Mouse (Mus musculus) brain, embryonic 18.5 days (tissue): ENCODE data around the gene Kank4.
"Not testable (repeated sequence)": the region's sequence is repeated elsewhere in the genome, so short reads cannot be mapped to it uniquely, and the experiment has no call there.

ENCODE experiments used
- DNase-seq: peaks from one replicate; pipeline ENCODE4 v3.0.0-alpha.2; 2012; ENCODE audit warnings: low read depth, low spot score

The Kank4 gene

GRCm38 (mm10) chr4:98817184-98817911 is at the start of gene Kank4:
Gene Kank4 (minus strand): TSS chr4:98817537.
- no peak for DNase-seq

- DNase-seq: no peak
These were observed 48.3 kb upstream of the Kank4 start for GRCm38 (mm10) chr4:98865386-98866237.

GRCm38 (mm10) chr4:98864546-98864945 is 47.2 kb upstream of the Kank4 start:
- DNase-seq: no peak

GRCm38 (mm10) chr4:98864094-98864493 is 46.8 kb upstream of the Kank4 start:
- no peak for DNase-seq

- no peak for DNase-seq
These were observed 46.1 kb upstream of the Kank4 start for GRCm38 (mm10) chr4:98863451-98863850.

GRCm38 (mm10) chr4:98858151-98858855 is 41.0 kb upstream of the Kank4 start:
- DNase-seq: no peak

- DNase-seq: no peak
These were observed 39.8 kb upstream of the Kank4 start for GRCm38 (mm10) chr4:98857037-98857648.

- DNase-seq: no peak
These were observed 36.6 kb upstream of the Kank4 start for GRCm38 (mm10) chr4:98853926-98854325.

- DNase-seq: not testable (repeated sequence)
These were observed 33.1 kb upstream of the Kank4 start for GRCm38 (mm10) chr4:98850485-98850884.

GRCm38 (mm10) chr4:98847120-98847885 is 30.0 kb upstream of the Kank4 start:
- no peak for DNase-seq

GRCm38 (mm10) chr4:98846396-98846795 is 29.1 kb upstream of the Kank4 start:
- DNase-seq: no peak

- no peak for DNase-seq
These were observed 28.4 kb upstream of the Kank4 start for GRCm38 (mm10) chr4:98845687-98846125.

- no peak for DNase-seq
These were observed 27.9 kb upstream of the Kank4 start for GRCm38 (mm10) chr4:98845201-98845600.

GRCm38 (mm10) chr4:98843906-98844597 is 26.7 kb upstream of the Kank4 start:
- no peak for DNase-seq

GRCm38 (mm10) chr4:98841251-98841650 is 23.9 kb upstream of the Kank4 start:
- DNase-seq: not testable (repeated sequence)

GRCm38 (mm10) chr4:98840526-98840925 is 23.2 kb upstream of the Kank4 start:
- DNase-seq: no peak

- no peak for DNase-seq
These were observed 21.6 kb upstream of the Kank4 start for GRCm38 (mm10) chr4:98838913-98839312.

- no peak for DNase-seq
These were observed 20.6 kb upstream of the Kank4 start for GRCm38 (mm10) chr4:98837715-98838505.

GRCm38 (mm10) chr4:98836519-98836918 is 19.2 kb upstream of the Kank4 start:
- no peak for DNase-seq
